Mouse (Mus musculus): ENCODE measurements around the gene Slc23a3.

The Slc23a3 gene

GRCm38 (mm10) chr1:75147411-75148135 is 13.9 kb upstream of the Slc23a3 start:
- no peak for TF ChIP-seq GATA4 (IDR thresholded peaks at IDR 0.05; ENCODE audit: insufficient replicate concordance, low read length)

GRCm38 (mm10) chr1:75145589-75145988 is 11.9 kb upstream of the Slc23a3 start:
- no peak for TF ChIP-seq GATA4 (IDR thresholded peaks at IDR 0.05; ENCODE audit: insufficient replicate concordance, low read length)

- peak; percentile 89; the same call in 1 of the 2 replicates for TF ChIP-seq GATA4 (IDR thresholded peaks at IDR 0.05; ENCODE audit: insufficient replicate concordance, low read length)
Observed at GRCm38 (mm10) chr1:75142301-75143261, 8.9 kb upstream of the Slc23a3 start, which contains the start of the genes Cnppd1 and Retreg2. TSS of gene Cnppd1 (minus strand) at chr1:75142711. TSS of gene Retreg2 (plus strand) at chr1:75142778.

GRCm38 (mm10) chr1:75141486-75142190 is 7.9 kb upstream of the Slc23a3 start:
- peak; percentile 11; the same call in 1 of the 2 replicates for TF ChIP-seq GATA4 (IDR thresholded peaks at IDR 0.05; ENCODE audit: insufficient replicate concordance, low read length)

- TF ChIP-seq GATA4 (IDR thresholded peaks at IDR 0.05; ENCODE audit: insufficient replicate concordance, low read length) = no peak
Observed at GRCm38 (mm10) chr1:75140601-75141190, 7.0 kb upstream of the Slc23a3 start.

GRCm38 (mm10) chr1:75138448-75138847 is 4.8 kb upstream of the Slc23a3 start:
- no peak for TF ChIP-seq GATA4 (IDR thresholded peaks at IDR 0.05; ENCODE audit: insufficient replicate concordance, low read length)

- TF ChIP-seq GATA4 (IDR thresholded peaks at IDR 0.05; ENCODE audit: insufficient replicate concordance, low read length) = no peak
Observed at GRCm38 (mm10) chr1:75136730-75137129, 3.0 kb upstream of the Slc23a3 start.

- no peak for TF ChIP-seq GATA4 (IDR thresholded peaks at IDR 0.05; ENCODE audit: insufficient replicate concordance, low read length)
Observed at GRCm38 (mm10) chr1:75136293-75136692, 2.6 kb upstream of the Slc23a3 start.

GRCm38 (mm10) chr1:75128641-75129040 is 5.0 kb downstream of the Slc23a3 start:
- TF ChIP-seq GATA4 (IDR thresholded peaks at IDR 0.05; ENCODE audit: insufficient replicate concordance, low read length) = no peak

- no peak for TF ChIP-seq GATA4 (IDR thresholded peaks at IDR 0.05; ENCODE audit: insufficient replicate concordance, low read length)
Observed at GRCm38 (mm10) chr1:75125418-75125817, 8.3 kb downstream of the Slc23a3 start.

- peak; percentile 80; the same call in 1 of the 2 replicates for TF ChIP-seq GATA4 (IDR thresholded peaks at IDR 0.05; ENCODE audit: insufficient replicate concordance, low read length)
Observed at GRCm38 (mm10) chr1:75124346-75125321, 9.1 kb downstream of the Slc23a3 start, which contains the start of gene Nhej1. TSS of gene Nhej1 (minus strand) at chr1:75125200.

GRCm38 (mm10) chr1:75122211-75122610 is 11.5 kb downstream of the Slc23a3 start:
- TF ChIP-seq GATA4 (IDR thresholded peaks at IDR 0.05; ENCODE audit: insufficient replicate concordance, low read length) = no peak
